Mouse (Mus musculus): ENCODE measurements around the gene Asap2. TPM values are rescaled to one million over a fixed set of nuclear protein-coding genes. Genes with fewer than 3 reads are reported as not detected.

The Asap2 gene
- polyA plus RNA-seq, 1 experiment from 2014 or later, result 12.7 TPM

DNA sequence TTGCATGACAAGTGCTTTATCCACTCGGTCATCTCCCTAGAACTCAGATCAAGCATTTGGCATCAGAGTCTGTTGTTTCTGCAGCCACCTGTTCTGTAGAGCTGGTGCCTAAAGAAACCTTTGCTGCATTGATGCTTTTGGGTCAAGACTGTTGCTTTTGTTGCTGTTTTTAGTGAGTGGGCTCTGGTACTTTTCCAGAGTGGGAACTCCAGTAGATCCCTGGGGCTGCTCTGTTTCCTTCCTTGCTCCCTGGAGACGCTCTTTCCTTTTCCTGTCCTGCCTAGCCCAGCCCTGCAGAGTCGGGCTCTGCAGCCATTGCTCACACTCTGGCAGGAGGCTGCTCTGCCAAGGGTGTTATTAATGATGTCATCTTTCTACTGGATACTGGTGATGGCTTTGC lies 129.2 kb downstream of the Asap2 start:
- H3K4me1 ChIP-seq, result peaks cover 7% of the 10 kb centered on the region; the same call in 1 of the 2 replicates
- H3K9me3 ChIP-seq, result no peaks in the 10 kb centered on the region
- H3K9ac ChIP-seq (replicated peaks), result no peak overlapping the region
- WGBS, result 79% methylated on average over 3 of the region's 3 CpGs
- no peaks in the 10 kb centered on the region for H3K27me3 ChIP-seq
- no peak overlapping the region for H3K27ac ChIP-seq (replicated peaks)
- ATAC-seq (replicated peaks), result no peak
- H3K4me3 ChIP-seq, result no peak overlapping the region
- H3K36me3 ChIP-seq, result no peaks in the 10 kb centered on the region
- H3K4me2 ChIP-seq (replicated peaks), result no peak overlapping the region

DNA sequence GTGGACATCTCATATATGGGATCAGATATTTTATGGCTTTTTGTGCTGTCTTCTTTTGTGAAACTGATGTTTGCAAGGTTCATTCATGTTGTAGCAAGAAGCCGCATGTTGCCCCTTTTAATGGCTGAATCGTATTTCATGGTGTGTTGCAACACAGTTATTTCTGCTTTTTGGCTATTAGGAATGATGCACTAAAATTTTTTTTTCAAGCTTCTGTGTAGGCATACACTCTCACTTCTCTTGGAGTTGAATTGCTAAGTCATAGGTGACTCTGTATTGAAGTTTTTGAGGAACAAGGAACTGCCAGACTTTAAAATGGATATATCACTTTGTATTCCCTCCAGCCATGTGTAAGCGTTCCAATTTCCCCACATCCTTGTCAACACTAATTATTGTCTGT lies 132.6 kb downstream of the Asap2 start:
- Histone ChIP-seq H3K4me3 (no peak overlapping the region), H3K4me2 (replicated peaks) (no peak overlapping the region), H3K27ac (replicated peaks) (no peak overlapping the region), H3K9me3 (no peaks in the 10 kb centered on the region), H3K27me3 (no peaks in the 10 kb centered on the region), H3K36me3 (no peaks in the 10 kb centered on the region), H3K4me1 (peaks cover 24% of the 10 kb centered on the region), H3K9ac (replicated peaks) (no peak overlapping the region)
- ATAC-seq (replicated peaks), result no peak
- 80% methylated on average over 3 of the region's 3 CpGs for WGBS

DNA sequence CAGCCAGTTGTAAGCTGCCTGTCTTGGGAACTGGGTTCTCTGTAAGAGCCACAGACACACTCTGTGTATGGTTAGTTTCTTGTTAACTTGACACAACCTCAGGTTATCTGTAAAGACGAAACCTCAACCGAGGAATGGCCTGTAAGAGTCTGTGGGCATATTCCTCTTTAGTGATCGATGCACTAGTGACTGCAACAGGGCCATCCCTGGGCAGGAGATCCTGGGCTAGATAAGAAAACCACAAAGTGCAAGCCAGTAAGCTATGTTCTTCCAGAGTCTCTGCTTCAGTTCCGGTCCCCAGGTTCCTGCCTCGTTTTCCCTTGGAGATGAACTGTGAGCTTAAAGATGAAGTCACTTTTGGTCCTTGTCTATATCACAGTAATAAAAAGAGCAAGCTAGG lies 133.4 kb downstream of the Asap2 start:
- H3K9me3 ChIP-seq, result no peaks in the 10 kb centered on the region
- no peak overlapping the region for H3K4me2 ChIP-seq (replicated peaks)
- H3K36me3 ChIP-seq, result no peaks in the 10 kb centered on the region
- no peak for ATAC-seq (replicated peaks)
- H3K27me3 ChIP-seq, result no peaks in the 10 kb centered on the region
- 97% methylated on average over 5 of the region's 5 CpGs for WGBS
- H3K4me3 ChIP-seq, result no peak overlapping the region
- H3K27ac ChIP-seq (replicated peaks), result no peak overlapping the region
- H3K4me1 ChIP-seq, result peaks cover 27% of the 10 kb centered on the region
- no peak overlapping the region for H3K9ac ChIP-seq (replicated peaks)

DNA sequence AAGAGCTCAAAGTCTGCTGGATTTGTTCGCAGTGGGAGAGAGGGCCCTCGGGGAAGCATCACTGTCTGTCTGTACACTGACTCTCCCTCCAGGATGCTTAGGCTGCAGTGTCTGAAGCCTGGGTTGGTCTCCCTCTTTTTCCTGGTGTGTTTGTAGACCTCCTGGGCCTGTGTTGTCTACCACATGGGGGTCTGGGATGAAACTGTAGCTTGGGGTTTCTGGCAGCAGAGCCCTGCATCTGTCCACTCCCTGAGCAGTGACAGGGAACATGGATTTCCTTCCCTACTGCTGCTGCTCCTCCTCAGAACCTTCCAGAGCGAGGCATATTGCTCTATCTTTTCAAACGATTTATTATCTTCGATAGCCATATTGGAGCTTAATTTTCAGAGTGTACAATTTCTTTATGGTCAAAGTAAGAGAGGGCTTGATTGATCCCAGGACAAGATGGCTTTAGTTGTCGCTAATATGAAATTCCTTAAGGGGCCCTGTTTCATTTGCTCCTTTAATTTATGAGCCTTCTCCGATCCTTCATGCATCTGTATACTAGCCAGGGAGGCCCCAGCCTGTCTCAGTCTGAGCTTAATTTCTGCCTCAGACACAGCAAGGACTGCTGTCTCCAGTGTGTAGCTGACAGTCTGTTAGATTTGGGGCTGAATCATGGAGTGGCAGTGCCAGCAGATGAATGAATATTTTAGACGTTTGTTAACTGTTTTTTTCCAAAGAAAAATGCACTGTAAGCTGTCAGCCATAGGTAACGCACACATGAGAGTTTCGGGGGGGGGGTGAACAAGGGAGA lies 135.6 kb downstream of the Asap2 start:
- peak; percentile 80 for ATAC-seq (replicated peaks)
- no peak overlapping the region for H3K4me3 ChIP-seq
- peak overlapping the region; percentile 33 for H3K27ac ChIP-seq (replicated peaks)
- no peaks in the 10 kb centered on the region for H3K27me3 ChIP-seq
- H3K36me3 ChIP-seq, result no peaks in the 10 kb centered on the region
- no peak overlapping the region for H3K4me2 ChIP-seq (replicated peaks)
- H3K9me3 ChIP-seq, result no peaks in the 10 kb centered on the region
- WGBS, result 56% methylated on average over 10 of the region's 10 CpGs
- H3K9ac ChIP-seq (replicated peaks), result no peak overlapping the region
- H3K4me1 ChIP-seq, result peaks cover 34% of the 10 kb centered on the region

DNA sequence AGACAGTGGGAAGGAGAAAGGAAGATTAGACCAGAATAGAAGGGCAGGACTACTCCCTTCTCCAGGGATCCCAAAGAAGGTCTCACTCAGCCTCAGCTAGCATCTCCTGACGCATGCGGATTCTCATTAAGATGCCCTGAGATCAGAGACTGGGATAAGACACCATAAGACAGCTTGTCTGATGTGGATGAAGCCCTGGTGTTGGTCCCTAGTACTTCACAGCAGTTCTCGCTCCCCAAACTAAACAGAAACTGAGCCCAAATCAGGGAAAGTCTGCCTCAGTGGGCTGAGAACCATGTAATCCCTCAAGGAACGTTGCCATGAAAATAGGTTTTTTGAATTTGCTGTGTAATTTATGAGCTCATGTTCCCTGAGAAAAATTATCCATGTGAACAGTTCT lies 136.3 kb downstream of the Asap2 start:
- Histone ChIP-seq H3K27ac (replicated peaks) (peak overlapping the region; percentile 33), H3K36me3 (no peaks in the 10 kb centered on the region), H3K27me3 (no peaks in the 10 kb centered on the region), H3K9ac (replicated peaks) (no peak overlapping the region), H3K4me3 (no peak overlapping the region), H3K4me2 (replicated peaks) (no peak overlapping the region), H3K4me1 (peaks cover 40% of the 10 kb centered on the region), H3K9me3 (no peaks in the 10 kb centered on the region)
- peak; percentile 33 for ATAC-seq (replicated peaks)
- 82% methylated on average over 4 of the region's 4 CpGs for WGBS

DNA sequence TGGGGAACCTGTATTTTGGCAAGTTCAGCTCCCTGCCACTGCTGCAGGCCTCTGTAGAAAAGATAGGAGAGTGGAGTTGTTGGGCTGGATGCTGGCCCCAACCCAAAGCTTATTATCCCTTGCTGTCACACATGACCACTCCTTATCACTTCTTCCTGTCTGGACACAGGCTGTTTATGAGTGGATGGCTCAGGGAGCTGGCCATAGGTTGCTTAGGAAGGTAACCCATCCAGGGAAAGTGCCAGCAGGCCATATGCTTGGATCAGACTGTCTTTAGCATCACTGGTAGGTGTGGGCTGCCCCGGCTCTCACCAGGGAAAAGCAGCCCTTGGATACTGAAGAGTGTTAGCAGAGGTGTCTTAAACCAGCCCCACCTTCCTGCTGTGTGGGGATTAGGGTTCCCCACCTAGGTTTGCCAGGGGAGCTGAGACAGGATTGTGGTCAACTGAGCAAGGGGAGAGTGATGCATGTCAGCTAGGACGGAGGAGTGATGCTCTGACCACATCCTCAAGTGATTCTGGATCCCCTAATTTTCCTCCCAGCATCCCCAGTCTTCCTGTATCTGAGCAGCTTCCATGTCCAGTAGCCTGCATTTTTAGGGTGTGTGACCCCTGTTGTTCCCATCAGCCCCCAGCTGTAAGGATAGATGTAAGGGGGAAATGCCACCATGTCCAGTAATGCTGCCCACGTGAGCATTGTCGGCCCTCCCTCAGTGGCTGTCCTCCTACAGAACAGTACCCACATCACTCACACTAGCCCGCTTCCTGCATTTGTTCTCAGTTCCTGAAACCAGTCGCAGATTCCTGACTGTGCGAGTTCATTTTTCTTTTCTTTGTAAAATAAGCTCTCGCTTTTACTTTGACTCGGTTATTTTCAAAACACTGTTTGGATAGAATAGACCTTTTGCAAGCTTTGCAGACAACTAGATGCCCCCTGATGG lies 138.9 kb downstream of the Asap2 start:
- 87% methylated on average over 9 of the region's 9 CpGs for WGBS
- Histone ChIP-seq H3K9me3 (no peaks in the 10 kb centered on the region), H3K36me3 (no peaks in the 10 kb centered on the region), H3K4me2 (replicated peaks) (no peak overlapping the region), H3K27me3 (no peaks in the 10 kb centered on the region), H3K4me3 (no peak overlapping the region), H3K9ac (replicated peaks) (no peak overlapping the region), H3K27ac (replicated peaks) (no peak overlapping the region), H3K4me1 (peaks cover 65% of the 10 kb centered on the region)
- no peak for ATAC-seq (replicated peaks)

DNA sequence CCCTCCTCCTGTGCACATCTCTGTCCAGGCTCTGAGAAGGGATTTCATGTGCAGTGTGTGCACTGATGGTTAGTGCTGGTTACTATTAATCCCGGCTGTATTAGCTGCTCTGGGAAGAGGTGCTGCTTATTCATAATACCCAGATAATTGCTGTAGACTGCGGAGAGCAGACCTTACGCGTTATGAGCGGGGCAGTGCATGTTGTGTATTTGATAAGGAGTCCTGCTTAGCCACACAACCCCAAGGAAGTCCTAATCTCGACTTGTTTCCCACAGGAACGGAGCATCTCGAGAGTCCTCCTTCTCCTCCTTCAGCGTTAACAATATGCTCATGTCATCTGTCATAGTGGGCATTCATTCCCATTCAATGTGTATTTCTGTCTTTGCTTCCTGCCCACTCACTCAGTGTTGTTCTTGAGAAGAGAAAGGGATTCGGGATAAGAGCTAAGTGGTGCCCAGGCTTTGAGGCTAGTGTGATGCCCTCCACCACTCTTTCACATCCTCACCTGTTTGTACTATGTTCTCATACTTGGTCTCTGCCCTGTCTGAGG lies 140.1 kb downstream of the Asap2 start:
- Histone ChIP-seq H3K9ac (replicated peaks) (no peak overlapping the region), H3K27ac (replicated peaks) (no peak overlapping the region), H3K4me1 (peaks cover 74% of the 10 kb centered on the region), H3K9me3 (no peaks in the 10 kb centered on the region), H3K4me2 (replicated peaks) (no peak overlapping the region), H3K27me3 (no peaks in the 10 kb centered on the region), H3K36me3 (no peaks in the 10 kb centered on the region), H3K4me3 (no peak overlapping the region)
- WGBS, result 68% methylated on average over 10 of the region's 10 CpGs
- ATAC-seq (replicated peaks), result no peak

DNA sequence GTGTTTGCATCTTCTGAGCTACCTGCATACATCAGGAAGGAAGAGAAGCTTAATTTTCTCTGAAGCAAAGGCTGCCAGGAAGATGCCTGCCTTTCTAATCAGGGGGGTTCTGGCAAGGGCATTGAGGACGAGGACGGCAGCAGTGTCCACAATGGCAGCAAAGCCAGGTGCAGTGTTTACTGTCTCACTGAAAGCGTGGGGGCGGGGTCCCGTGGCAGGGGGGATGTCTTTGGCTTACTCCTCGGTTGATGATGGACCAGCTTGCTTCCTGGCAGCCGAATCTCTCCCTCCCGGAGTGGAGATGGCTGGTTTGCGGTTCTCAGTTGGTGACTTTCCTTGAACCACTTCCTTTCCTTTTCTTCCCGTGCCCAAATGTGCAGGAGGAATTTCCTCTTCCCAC lies 142.3 kb downstream of the Asap2 start:
- peaks cover 73% of the 10 kb centered on the region for H3K4me1 ChIP-seq
- no peaks in the 10 kb centered on the region for H3K9me3 ChIP-seq
- no peak overlapping the region for H3K4me3 ChIP-seq
- no peaks in the 10 kb centered on the region for H3K36me3 ChIP-seq
- no peaks in the 10 kb centered on the region for H3K27me3 ChIP-seq
- H3K9ac ChIP-seq (replicated peaks), result no peak overlapping the region
- 40% methylated on average over 10 of the region's 10 CpGs for WGBS
- H3K4me2 ChIP-seq (replicated peaks), result no peak overlapping the region
- peak overlapping the region; percentile 33 for H3K27ac ChIP-seq (replicated peaks)
- no peak for ATAC-seq (replicated peaks)

DNA sequence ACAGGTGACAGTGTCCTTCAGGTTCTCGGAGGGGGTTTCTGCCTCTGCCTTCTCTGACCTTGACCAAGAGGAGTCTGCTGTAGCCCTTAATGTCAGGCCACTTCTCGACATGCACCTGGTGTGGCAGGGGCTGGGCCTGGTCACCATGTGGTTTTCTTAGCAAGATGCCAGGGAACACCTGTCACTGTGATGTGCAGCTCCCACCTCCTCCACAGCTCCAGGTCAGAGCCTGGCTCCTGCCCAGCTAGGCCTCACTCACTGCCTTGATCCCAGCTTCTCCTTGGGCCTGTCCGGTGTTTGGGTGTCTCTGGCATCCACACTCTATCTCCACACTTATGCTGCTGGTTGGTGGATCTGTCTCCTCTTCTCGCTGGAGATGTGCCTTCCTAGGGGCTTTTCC lies 142.8 kb downstream of the Asap2 start:
- WGBS, result 79% methylated on average over 4 of the region's 4 CpGs
- Histone ChIP-seq H3K27ac (replicated peaks) (peak overlapping the region; percentile 33; the same call in 1 of the 2 replicates), H3K27me3 (no peaks in the 10 kb centered on the region), H3K9ac (replicated peaks) (no peak overlapping the region), H3K4me2 (replicated peaks) (no peak overlapping the region), H3K9me3 (no peaks in the 10 kb centered on the region), H3K4me3 (no peak overlapping the region), H3K36me3 (no peaks in the 10 kb centered on the region), H3K4me1 (peaks cover 73% of the 10 kb centered on the region)
- ATAC-seq (replicated peaks), result no peak

DNA sequence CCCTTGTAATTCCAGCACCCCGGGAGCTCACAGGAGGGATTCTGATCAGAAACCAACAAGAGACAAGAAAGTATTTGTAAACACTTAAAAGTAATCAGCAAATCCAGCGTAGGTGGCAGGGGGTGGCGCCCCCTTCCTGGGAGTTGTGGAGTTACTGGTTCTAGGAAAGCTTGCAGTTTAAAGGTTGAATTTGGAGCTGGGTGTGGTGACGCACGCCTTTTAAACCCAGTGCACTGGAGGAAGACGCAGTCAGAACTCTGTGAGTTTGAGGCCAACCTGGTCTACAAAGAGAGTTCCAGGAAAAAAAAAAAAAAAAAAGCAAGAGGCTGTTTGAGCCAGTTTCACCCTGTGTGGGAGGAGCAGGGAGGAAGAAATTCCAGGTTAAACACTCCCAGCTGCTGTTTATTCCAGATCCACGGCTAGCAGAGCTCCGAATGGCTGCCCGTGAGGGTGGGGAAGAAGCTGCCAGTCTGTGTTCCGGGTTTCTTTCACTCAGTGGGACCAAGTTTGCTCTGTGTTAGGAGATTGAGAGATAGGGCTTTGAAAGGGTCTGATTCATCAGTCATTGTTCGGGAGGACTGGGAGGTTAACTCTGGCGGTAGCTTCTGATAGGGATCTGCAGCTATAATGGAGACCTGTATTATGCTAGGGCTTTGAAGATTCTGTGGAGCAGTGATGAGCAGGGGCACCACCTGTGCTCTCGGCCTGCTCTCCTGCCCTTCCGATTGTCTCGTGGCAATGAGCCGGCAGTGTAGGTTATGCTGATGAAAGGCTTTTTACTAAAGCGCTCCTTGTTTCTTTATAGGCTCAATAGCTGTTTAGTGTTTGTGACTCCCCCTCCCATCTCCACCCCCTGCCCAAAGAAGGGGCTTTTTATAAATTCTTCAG lies 144.0 kb downstream of the Asap2 start:
- H3K27me3 ChIP-seq, result no peaks in the 10 kb centered on the region
- no peak overlapping the region for H3K4me3 ChIP-seq
- WGBS, result 37% methylated on average over 17 of the region's 17 CpGs
- H3K9ac ChIP-seq (replicated peaks), result no peak overlapping the region
- no peak for ATAC-seq (replicated peaks)
- H3K36me3 ChIP-seq, result no peaks in the 10 kb centered on the region
- no peak overlapping the region; the same call in 1 of the 2 replicates for H3K27ac ChIP-seq (replicated peaks)
- H3K9me3 ChIP-seq, result no peaks in the 10 kb centered on the region
- no peak overlapping the region for H3K4me2 ChIP-seq (replicated peaks)
- peaks cover 76% of the 10 kb centered on the region for H3K4me1 ChIP-seq

DNA sequence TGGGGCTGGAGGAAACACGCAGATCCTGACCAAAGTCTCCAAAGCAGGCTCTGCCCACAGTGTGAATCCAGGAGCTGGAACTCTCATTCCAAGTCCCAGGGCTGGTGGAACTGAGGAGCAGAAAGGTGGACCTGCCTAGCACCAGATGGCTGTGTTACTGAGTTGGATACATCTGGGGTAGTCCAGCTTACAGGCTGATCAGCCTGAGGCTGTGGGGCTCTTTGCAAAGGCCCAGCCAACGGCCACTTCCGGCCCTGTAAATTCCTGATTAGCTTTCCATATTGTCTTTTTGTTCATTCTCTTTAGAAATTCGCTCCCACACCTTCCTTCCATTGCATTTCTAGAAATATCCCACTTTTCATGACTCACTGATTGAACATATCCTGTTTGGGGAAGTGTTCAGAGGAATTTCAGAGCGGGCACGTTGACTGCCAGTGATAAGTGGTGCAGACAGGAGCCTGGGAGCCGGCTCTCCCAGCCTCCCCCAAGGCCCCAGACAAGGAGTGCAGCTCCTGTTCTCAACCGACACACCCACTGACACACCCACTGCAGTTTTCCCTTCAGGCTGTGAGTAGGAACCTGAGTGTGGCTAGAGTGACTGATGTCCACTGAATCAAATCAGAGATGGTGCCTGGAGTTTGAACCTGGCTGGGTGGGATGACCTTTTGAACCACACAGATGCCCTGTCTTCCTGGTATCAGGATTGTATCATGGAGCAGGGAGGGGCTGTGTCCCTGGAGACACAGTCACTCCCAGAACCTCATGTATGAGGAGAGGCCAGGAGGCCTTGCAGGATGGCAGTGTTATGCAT lies 145.6 kb downstream of the Asap2 start:
- WGBS, result 64% methylated on average over 8 of the region's 8 CpGs
- Histone ChIP-seq H3K4me2 (replicated peaks) (no peak overlapping the region), H3K4me1 (peaks cover 86% of the 10 kb centered on the region), H3K4me3 (no peak overlapping the region), H3K27ac (replicated peaks) (peak overlapping the region; percentile 72), H3K9me3 (no peaks in the 10 kb centered on the region), H3K36me3 (no peaks in the 10 kb centered on the region), H3K9ac (replicated peaks) (no peak overlapping the region), H3K27me3 (no peaks in the 10 kb centered on the region)
- no peak for ATAC-seq (replicated peaks)

Data from forebrain, embryonic 15.5 days (tissue).